Mouse (Mus musculus): ENCODE data around the gene Eno1. TPM values are rescaled to one million over a fixed set of nuclear protein-coding genes. Genes with fewer than 3 reads are reported as not detected.

The Eno1 gene
- 100 to 1,000 TPM; 115 to 142 TPM for total RNA-seq (2023)

DNA sequence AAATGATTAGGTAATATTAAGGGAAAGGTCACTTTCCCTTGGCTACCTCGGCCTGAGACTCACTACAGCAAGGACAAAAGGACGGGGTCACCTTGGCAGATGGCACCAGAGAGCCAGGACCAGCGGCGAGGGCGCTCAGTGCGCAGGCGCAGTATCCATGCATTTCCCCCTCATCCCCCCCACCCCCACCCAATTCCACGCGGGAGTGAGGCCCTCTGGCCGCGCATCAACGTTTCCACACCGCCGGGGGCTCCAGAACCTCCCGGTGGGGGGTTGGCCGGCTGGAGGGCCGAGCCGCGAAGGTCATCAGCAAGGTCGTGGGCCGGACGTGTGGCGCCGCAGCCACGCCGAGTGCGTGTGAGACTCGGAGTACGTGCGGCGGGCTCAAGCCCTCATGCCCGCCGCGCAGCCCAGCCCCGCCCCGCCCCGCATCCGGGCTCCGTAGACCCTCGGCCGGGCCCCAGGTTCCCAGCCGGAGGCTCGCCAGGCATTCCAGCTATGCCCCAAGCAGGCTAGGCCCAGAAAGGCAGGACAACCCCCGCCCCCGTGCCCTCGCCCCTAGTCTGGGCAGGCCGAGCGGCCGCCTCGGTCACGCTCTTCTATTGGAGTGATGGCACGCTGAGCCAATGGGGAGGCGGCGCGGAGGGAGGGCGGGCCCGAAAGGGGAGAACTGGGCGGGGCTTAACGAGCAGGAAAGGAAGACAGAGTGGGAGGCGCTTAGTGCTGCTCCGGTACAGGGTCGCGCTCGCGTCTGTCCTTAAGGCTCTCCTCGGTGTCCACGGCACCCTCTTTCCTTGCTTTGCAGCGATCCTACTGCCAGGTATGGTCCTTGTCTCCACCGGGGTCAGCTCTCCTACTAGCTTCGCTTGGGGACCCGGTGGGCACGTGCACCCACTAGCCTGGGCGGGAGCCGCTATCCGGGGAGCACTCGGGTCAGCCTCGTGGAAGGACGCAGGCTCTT, at the start of gene Eno1:
Gene Eno1, plus strand, starts transcription at position 201 of the 961 bp plus-strand sequence.

GRCm38 (mm10) chr4:150201232-150201631, 35.3 kb upstream of the Eno1 start, which contains the start of gene Car6:
Car6 (minus strand) TSS chr4:150201332.

GRCm38 (mm10) chr4:150281018-150281761, 44.7 kb downstream of the Eno1 start, which contains the start of gene Rere:
Rere (plus strand) TSS chr4:150281646.

Other genes with a start within 250 kb of the Eno1 start
- gene H6pd, start 227.7 kb upstream of the Eno1 start, total RNA-seq (2023): 10 to 100 TPM; 13.3 to 18.8 TPM
- gene Gpr157, start 149.4 kb upstream of the Eno1 start, total RNA-seq (2023): 1 to 10 TPM; 1.2 to 1.6 TPM
- not detected for gene Slc2a5, start 117.4 kb upstream of the Eno1 start, total RNA-seq (2023)
- not detected for gene Slc2a7, start 87.7 kb upstream of the Eno1 start, total RNA-seq (2023)
- gene Car6, start 35.4 kb upstream of the Eno1 start, total RNA-seq (2023): not detected
- 100 to 1,000 TPM; 200 to 234 TPM for gene Rere, start 44.9 kb downstream of the Eno1 start, total RNA-seq (2023)

All from B cell, adult 67 days (primary cell).